Mouse (Mus musculus) thymus, postnatal 0 days (tissue): ENCODE measurements around the gene Neurl1b. TPM values are rescaled to one million over a fixed set of nuclear protein-coding genes. Genes with fewer than 3 reads are reported as not detected.
A peak's percentile ranks its signal among the peaks of the same experiment; 100 is the strongest.

Source experiments
- DNase-seq: peaks from one replicate; pipeline ENCODE4 v3.0.0-alpha.2; 2015; ENCODE audit warnings: low spot score
- polyA plus RNA-seq: library from polyadenylated mRNA; unstranded; fragments of >200 nt; fragmentation: Nextera tagmentation; extraction: Ambion mirVana; gene quantifications from 2 replicates; pipeline ENCODE4 v1.2.1, GENCODE M21; 2015

Neurl1b gene
- polyA plus RNA-seq, result 0.39 and 1.3 TPM in 2 replicates

DNA sequence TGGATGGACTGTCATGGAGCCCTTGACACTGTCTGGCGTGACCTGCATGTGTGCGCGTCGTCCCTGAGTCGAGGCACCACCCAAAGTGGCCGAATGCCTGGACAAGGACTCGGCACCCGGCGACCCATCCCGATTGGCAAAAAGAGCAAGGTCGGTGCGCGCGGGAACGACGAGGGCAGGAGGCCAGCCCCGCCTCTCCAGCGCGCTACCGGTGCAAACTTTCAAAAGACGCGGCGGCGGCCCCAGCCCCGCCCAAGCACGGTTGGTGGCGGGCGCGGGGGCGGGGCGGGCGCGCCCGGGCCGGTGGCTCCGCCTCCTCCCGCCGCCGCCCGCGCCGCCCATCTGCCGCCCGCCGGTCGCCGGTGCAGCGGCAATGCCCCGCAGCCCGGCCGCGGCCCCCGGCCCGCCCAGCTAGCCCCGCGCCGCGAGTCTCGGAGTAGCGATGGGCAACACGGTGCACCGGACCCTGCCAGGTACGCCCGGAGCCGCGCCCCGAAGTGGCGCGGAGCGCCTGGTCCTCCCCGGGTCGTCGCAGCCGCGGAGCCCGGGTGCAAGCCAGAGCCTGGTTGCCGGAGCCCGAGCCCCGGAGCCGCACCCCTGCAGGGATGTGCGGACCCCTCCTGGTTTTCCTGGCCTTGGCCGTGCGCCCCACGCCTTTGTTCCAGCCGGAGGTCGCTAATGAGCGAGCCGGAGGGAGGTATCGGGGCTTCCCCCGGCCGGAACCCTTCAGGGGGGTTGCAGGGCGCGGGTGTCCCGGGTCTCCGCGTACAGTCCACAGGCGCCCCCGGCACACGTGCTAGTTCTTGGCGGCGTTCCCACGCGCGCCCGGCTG lies at the start of gene Neurl1b:
TSS of gene Neurl1b (plus strand) at position 307 of the 832 bp plus-strand sequence.
- peak; percentile 63 for DNase-seq

DNA sequence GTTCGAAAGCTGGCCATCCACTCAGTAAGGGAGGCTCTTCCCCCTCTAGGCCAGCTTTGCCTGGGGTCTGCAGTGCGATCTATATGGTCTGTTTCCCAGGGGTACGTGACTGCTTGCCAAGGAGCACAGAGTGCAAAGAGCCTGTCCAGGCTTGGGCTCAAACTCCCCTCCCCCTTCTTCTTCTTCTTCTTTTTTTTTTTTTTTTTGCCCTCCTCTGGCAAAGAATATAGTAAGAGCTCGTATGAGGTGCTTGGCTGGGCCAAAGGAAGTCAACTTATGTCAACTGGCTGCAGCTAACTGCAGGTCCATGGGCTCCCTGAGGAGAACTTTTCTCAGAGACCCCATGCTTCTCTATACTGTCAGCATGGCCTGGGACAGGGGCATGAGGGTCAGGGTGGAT lies 47.8 kb upstream of the Neurl1b start:
- DNase-seq, result no peak

DNA sequence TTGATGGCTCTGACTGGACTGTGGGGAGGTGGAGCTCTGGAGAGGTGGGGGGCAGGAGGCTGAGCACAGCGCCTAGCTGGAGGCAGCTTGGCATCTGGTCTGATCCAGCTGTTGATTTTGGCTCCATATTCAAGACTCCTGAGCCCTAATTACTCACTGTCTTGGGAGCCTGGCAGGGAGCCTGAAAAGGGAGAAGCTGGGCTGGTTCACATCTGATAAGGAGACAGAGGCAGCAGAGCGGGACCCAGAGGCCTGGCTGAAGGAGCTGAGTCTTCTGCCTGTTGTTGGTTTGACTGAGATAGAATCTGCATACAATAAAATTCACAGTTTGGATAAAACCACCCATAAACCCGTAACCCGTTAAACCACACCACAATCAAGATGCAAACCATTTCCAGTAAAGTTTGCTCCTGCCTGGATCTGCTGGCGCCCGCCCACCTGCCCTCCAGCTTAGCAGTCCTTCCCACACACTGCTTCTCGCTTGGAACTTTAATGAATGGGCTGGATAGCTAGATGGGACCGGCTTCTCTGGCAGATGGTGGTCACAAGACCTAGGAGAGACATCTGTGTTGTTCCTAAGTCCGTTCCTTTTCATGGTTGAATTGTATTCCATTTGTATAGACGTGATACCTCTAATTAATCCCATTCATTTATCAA lies 46.2 kb upstream of the Neurl1b start:
- no peak for DNase-seq

DNA sequence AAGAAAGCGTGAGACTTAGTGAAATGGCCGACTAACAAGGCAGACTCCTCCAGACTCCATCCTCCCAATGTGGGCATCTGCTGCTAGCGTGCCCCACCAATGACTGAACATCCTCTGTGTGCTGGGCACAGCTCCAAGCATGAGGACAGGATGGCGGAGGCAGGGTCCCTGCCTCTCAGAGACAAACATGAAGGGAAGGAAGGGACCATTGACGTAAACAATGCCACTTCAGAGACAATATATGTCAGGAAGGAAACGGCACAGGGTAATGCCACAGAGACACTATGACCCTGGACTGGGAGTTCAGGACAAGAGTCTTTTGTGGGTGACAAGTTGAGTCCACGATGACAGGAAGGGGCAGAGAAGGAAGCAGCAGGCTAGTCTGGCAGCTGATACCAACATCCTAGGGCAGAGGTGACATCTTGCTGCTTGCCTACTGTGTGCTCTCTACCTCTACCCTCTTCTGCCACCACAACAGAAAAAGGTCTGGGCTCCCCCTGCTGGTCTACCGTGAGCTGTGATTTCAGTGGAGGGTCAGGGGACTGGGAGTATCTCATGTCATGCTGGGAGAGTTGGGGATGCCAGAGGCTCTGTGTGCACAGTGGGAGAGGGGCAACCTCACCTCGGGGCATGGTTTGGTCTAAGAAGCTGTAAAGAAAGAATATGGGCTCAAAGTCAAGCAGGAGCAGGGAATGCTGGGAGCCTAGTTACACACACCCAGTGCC lies 43.9 kb upstream of the Neurl1b start:
- DNase-seq, result peak; percentile 43

DNA sequence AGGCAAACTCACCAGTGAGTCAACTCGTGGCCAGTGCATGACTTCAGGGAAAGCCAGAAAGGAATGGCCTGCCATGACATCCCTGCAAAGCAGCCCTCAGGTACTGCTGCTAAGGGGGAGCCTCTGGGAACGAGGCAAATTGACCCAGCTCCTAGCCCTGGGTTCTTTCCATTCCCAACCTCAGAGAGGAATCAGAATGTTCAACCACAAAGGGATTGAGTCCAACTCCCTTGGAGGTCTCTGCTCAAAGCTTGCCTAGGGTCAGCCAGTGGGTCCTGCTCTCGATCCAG lies 43.4 kb upstream of the Neurl1b start:
- no peak for DNase-seq

DNA sequence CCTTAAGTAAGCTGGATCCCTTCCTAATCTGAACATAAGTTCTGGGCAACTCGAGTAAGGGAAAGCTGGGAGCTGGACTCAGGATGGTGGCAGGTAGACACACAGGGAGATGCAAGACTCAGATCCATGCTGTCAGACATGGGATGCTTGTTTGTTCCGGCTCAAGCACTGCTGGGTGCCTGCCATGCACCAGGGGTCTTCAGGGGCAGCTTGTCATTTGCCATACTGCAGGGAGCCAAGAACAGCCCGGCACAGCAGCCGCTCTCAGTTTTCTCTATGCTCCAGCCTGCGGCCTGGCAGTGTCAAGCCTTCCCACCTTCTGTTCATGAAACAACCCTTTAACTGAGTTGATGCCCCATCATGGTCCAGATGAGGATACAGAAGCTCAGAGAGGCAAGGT lies 41.4 kb upstream of the Neurl1b start:
- DNase-seq, result no peak

DNA sequence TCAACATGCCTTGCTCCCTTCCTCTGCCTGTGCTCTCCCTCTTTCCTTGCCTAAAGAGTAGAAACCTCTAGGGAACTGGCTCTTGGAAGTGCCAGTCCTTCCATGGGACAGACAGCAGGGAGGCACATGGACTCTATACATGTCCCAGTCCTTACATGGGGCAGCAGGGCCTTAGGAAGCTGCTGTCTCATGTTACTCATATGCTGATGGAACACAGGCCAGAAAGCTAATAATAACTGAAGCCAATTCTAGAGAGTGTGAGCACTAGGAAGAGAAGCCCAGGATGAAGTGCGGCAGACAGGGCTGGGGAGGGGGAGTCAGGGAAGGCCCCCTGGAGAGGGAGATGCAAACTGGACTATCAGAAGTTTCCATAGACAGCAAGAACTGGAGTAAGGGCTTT lies 38.2 kb upstream of the Neurl1b start:
- DNase-seq, result no peak

DNA sequence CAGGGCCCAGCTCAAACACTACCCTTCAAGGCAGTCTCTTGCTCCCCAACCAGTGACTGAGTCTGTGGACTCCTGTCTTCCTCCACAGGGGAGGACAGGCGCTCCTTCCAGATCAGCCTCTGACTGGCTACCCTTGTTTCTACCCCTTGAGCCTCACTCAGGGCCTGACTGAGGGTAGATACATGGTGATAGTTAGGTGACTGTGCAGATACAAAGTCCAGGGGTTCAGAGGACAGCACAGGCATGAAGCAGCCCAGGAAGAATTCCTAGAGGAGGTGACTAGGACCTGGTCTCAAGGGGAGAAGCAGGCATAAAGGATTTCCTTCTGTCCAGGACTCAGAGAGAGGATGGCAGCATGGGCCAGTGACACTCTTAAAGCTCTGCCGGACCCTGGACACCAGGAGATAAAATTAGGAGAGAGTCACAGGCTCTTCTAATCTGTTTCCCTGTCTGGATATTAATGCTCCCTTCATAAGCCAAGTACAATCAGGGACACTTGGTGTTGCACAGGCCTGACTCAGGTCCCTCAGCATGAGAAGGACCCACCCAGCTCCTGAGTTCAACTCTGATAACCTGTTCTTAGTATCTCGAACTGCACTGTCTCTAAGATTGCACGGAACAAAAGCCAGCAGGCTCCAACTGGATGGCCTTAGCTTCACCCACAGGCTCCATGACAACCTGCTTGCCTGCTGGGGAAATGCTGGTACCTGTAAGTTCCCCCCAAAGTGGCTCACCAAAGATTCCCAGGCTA lies 37.5 kb upstream of the Neurl1b start:
- no peak for DNase-seq

DNA sequence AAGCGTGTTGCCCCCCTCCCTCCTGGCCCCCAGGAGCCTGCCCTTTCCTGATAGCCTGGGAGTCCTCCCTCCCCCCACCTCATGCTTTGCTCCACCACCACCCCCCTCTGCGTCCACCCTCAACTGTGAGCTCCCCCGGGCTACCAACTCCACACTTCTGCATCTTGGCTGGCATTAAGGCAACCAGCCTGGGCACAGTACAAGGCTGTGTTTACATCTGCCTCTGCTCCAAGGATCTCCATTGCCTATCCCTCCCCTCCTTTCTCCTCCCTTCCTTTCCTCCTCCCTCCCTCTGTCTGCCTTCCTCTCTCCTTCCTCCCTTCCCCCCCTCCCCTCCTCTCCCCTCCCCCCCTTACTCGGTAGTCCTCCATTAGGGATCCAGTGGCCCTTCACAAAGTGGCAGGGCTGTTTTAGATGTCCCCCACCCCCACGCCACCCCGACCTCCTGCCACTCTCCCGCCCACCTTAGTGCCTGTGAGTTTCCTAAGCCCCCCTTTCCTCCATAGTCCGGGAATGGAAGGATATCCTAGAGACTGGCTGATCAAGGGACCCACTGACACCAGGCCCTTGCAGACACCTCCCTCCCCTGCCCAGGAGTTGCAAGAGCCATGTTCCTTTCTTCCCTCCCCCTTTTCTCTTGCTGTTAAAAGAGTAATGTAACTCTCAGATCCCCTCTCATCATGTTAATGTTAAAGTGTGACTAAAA lies 34.2 kb upstream of the Neurl1b start:
- no peak for DNase-seq

DNA sequence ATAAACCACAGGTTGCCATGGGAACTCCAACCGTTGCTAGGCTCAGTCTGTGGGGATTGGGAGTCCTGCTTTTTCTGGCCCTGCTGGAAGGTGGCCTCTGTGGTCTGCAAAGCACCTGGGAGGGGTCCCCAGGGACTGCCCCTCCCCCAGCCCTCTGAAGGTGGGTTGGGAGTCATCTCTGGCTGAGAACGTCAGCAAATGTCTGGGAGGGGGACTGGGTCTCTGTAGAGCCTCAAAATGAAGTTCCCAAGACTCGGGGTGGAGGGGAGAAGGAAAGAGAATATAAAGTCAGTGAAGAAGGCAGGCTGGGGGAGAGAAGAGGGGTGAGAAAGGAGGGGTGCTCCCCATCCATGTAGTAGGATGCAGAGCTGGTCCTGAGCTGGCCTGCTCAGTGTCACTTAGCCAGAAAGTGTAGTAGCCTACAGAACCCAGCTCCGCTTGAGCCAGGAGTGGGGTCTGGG lies 33.6 kb upstream of the Neurl1b start:
- DNase-seq, result no peak

DNA sequence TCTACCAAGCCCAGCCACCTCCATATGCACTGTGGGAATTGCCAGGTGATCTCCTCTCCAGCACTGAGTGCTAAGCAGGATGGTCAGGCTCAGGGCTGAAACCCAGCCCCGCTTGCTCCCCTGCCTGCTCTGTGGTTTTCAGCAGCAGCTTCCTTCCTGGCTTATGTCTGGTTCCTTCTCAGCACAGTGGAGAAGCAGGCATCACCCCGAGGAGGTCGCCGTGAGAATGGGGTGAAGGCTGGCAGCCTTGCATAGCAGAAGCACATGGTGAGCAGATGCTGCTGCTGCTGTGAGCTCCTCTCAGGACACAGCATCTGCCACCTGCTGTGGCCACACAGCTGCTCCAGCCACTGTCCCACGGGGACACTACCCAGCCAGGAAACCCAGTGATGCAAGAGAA lies 33.0 kb upstream of the Neurl1b start:
- DNase-seq, result no peak

DNA sequence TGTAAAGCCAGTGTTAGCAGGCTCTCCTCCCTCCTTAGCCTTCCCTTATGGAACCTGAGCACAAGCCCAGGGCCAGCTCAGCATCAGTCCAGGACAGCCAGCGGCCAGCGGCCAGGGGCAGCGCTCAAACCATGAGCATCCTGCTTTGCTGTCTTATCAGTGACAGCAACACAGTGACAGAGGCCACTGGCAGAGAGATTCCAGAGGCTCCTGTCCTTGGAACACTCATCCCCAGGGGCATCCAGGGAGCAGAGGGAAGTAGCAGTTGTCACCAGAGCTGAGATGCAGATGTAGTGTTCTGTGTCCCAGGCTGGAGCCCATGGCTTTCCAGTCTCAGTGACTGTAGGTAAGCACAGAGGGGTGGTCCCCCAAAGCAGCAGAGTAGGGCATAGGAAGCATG lies 32.5 kb upstream of the Neurl1b start:
- no peak for DNase-seq

DNA sequence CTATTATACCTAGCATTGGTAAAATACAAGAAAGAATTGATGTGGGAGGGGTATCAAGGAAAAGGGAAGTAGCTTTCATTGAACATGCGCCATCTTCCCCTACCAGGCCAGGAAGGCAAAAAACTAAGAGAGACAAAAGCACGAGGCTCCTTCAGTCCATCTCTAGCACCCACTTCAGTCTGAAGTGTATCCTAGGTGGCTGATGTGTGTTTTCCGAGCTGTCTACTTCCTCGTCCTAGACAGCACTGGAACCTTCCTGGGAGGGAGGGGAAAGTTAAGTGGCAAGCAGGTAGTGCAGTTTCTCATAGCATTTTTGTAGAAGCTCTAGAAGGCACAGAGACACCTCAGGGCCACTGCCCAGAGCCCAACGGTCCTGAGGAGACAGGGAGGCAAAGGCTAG lies 31.9 kb upstream of the Neurl1b start:
- no peak for DNase-seq

DNA sequence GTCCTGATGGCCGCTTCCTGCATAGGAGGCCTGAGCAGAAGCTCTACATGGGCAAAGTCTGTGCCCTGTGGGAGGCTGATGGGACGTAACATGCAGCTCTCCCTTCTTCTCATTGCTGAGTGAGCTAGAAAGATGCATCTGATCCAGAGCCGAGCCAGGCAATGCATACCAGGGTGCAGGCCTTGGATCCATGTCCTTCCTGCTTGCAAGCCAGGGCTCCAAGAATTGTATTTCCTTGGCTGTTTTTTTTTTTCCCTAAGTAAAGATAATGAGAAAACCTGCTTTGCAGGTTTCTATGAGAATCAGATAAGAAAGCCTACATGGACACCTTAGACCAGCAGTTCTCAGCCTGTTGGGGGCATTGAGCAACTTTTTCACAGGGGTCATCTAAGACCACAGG lies 30.5 kb upstream of the Neurl1b start:
- no peak for DNase-seq

DNA sequence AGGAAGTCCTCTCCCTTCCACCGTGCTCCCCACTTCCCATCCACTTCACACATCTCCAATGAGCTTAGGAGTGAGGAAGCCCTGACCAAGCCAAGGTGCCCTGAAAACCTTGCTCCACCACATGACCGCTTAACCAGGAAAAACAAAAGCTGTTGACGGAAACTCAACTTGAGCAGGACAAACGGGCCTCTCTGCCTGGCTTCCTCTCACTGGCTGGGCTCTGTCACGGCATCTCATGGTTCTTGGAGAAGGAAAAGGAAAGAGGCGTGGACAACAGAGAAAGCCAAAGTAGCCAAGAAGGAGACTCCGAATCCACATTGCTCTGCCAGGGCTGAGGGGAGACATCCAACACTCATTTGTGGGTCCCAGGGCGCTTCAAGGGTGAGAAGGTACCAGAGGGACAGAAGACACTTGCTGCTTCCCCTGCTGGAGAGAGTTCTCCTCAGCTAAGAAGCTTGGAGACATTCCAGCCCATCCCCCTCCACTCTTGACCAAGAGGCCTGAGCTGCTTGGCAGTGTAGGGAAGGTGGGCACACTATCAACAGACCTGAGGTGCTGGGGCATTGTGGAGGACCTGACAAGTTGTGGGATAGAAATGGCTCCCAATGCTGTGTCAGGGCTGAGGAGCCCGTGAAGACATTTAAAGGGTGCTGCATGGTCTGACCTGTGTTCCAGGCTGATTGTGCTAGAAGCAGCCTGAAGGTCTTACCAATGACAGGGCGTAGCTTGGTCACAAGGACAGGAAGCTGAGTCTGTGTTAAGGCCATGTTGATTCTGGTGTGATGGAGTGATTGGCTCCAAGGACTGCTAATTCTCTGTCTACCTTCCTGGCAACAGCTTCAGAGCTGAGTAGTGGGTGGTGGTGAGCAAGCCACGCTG lies 29.1 kb upstream of the Neurl1b start:
- no peak for DNase-seq

DNA sequence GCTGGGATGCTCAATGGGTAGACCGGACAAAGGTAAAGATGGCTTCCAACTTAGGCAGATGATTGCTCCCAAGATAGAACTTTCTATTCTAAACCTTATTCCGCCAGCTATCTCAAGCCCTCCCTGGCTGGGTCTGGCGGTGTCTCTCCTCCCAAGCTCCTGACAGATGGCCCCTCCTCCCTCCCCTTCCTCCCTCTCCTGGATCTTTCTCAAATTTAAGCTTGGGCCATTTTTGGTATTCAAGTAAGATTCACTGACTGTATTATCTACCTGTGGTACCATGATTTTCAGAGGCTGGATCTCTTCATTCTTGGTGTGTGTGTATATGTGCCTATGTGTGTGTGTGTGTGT lies 28.5 kb upstream of the Neurl1b start:
- no peak for DNase-seq

DNA sequence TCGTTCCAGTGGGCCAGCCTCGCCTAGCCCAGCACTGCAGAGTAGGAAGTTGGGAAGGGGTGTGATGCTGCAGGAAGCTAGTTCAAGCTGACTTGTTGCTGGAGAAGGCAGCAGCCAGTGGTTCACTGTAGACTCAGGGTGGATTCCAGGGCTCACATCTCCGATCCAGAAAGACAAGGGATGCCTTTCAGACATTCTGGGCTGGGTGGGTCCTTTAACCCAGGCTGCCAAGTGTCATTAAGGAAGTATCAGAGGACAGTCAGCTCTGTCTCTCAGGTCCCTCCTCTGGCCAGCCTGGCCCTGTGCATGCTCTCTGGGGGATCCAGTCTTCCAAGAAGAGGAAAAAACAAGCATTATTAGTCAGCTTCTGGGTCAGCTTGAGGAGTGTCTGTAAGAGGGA lies 26.5 kb upstream of the Neurl1b start:
- DNase-seq, result no peak

DNA sequence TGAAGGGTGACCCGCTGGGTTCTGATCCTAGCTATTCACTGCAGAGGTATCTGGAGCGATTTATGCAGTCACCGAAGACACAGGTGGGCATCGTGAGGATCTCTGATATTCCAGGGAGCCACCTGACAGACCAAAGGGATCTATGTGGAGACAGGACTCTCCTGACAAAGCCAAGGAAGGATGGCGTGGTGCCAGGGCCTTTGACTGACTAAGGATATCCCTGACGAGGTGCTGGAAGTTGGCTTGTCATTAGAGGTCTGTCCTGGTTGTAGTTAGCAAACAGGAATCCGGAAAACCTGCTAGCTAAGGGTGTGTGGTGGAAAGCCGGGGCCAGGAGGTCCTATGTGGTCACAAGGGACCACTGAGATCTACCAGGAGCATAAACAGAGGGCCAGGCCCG lies 25.4 kb upstream of the Neurl1b start:
- DNase-seq, result no peak

DNA sequence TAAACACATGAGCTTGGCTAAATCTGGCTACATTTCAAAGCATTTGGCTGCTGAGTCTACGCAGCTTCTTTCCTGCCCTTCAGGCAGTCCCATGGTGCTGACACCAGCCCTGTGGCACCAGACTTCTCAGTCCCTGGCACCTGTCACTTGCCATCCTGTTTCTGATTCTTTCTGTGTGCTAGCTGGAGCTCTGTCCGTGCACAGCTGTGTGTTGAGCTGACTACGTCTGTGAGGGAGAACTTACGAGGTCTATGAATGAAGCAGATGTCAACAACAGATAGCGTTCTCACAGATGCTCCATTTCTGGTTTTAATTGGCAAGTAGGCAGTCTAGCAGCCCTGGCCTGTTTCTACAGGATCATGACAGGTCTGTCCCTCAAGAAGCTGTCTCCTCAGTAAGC lies 24.0 kb upstream of the Neurl1b start:
- peak; percentile 57 for DNase-seq

DNA sequence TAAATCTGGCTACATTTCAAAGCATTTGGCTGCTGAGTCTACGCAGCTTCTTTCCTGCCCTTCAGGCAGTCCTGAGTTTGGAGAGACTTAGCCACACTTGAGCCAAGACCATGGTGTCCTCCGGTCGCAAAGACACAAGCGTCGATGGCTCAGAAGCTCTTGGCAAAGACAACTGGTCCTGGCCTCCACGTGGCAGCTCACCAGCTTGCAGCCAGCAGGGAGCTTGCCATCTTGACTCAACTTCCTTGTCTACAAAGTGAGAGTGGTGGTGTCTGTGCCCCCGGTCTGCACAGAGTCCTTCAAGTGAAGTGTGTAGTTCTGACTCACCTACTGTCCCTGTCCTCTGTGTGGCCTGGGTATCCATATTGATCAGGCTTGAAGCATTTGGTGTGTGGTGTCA lies 22.3 kb upstream of the Neurl1b start:
- no peak for DNase-seq
